Mouse (Mus musculus): ENCODE results near the gene BC030870.

BC030870 gene

GRCm38 (mm10) chr8:65070996-65071395 lies 58.4 kb downstream of the BC030870 start:
- DNase-seq = no peak

DNA sequence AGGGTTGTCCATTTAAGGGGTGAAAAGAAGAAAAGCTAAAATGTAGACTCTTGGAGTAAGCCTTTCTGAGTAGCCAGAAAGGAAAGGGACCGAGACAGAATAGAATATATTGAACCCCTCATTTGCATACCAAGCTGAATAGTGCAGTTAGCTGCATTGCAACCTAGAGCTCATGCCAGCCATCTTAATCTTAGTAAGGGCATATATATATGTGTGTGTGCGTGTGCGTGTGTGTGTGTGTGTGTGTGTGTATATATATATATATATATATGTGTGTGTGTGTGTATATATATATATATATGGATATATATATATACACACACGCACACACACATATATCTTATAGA lies 60.9 kb downstream of the BC030870 start:
- no peak for DNase-seq

DNA sequence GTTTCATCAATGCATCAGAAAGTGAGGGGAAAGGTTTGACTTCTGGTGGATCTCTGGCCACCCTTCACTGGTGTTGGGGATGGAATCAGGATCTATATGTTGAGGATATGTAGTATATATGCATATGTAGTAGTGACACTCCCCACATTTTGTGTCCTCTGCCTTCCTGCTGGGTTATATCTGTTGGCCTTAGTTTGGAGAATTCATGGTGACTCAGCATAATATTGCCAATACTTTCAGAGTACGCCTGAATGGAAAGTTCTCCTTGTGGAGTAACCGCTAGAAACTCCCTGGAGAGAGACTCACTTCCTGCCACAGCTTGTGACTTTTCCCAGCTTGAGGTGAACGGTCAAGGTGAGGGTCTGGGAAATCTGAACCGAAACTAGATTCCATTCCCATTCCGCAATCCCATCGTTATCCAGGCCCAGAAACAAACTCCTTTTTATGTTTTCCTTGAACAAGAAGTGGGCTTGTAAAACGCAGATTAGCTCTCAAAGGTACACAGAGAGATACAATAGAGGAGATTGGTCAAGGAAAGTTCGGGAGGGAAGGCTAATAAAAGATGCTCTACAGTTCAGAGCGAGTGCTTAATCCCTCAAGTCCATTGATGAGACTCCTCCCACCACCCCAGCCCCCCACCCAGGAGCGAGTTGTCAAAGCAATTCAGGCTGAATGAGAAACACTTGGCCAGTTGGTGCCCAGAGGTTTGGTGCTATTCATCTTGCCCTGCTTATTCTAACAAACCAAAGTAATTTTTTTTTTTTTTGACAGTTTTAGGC lies 61.5 kb downstream of the BC030870 start:
- no peak for DNase-seq

- DNase-seq = no peak
These were observed 62.3 kb downstream of the BC030870 start for GRCm38 (mm10) chr8:65067031-65067430.

DNA sequence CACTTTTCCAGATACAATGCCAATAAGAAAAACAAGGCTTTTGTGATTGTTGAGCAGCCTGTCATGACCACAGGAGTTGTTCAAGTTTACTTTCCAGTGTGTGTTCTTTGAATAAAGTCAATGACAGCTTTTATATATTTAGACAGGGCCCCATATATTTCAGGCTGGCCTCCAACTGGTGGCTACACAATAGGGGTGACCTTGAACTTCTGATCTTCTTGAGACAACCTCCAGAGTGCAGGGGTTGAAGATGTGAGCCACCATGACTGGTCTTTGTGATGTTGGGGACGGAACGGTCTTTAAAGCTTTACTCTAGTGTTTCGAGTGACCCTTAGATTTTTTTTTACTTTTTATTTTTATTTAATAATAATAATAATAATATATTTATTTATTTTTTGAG lies 63.7 kb downstream of the BC030870 start:
- DNase-seq = no peak

- DNase-seq = no peak
These were observed 65.3 kb downstream of the BC030870 start for GRCm38 (mm10) chr8:65064071-65064470.

- no peak for DNase-seq
These were observed 67.2 kb downstream of the BC030870 start for GRCm38 (mm10) chr8:65062195-65062594.

DNA sequence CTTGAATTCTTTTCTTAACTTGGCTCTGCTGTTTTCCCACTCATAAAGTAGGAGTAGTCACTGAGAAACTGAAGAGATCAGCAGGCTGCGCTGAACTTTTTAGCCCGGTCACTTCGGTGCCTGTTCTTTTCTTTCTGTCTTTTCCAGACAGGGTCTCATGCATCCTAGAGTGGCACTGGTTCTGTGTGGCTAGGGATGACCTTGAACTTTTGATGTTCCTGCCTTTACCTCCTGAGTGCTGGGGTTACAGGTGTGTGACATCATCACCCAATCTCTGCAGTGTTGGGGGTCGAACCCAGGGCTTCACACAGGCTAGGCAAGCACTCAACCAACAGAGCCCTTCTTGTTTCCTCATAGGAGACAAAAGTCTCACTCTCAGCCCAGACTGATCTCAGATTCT lies 72.6 kb downstream of the BC030870 start:
- no peak for DNase-seq

- DNase-seq = no peak
These were observed 75.4 kb downstream of the BC030870 start for GRCm38 (mm10) chr8:65053968-65054367.

DNA sequence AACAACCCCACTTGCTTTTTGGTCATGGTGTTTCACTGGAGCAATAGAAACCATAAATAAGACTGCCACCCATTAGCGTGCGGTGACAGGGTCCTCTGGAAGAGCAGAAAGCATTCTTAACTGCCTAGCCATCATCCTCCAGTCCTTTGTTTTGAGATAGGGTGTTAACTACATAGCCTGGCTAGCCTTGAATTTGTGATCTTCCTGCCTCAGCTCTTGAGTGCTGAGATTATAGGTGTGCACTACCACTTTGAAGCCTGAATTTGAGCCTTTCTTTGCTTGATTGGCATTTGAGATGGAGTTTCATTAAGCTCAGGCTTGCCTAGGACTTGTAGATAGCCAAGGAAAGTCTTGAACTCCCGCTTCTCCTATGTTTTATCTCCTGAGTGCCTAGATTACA lies 75.8 kb downstream of the BC030870 start:
- no peak for DNase-seq

- DNase-seq = no peak
These were observed 81.6 kb downstream of the BC030870 start for GRCm38 (mm10) chr8:65047801-65048200.

GRCm38 (mm10) chr8:65047193-65047592 lies 82.2 kb downstream of the BC030870 start:
- no peak for DNase-seq

GRCm38 (mm10) chr8:65046565-65046964 lies 82.8 kb downstream of the BC030870 start:
- no peak for DNase-seq

- peak; percentile 17 for DNase-seq
These were observed 92.2 kb downstream of the BC030870 start, which contains the start of gene Apela for GRCm38 (mm10) chr8:65037117-65037533. Apela (minus strand) TSS chr8:65037336.
